Mouse (Mus musculus) liver, adult (tissue): ENCODE measurements around the gene Stat6.

Source experiments
- GATA4 ChIP-seq: IDR thresholded peaks from 2 replicates; pipeline ENCODE4 v1.6.1; 2014; ENCODE audit warnings: mild to moderate bottlenecking, low read length; ENCODE audit not compliant: insufficient replicate concordance

Stat6 gene

GRCm38 (mm10) chr10:127670185-127670584 is 27.4 kb downstream of the Stat6 start:
- no peak for TF ChIP-seq GATA4

GRCm38 (mm10) chr10:127671276-127671675 is 28.5 kb downstream of the Stat6 start:
- TF ChIP-seq GATA4 = no peak

- no peak for TF ChIP-seq GATA4
Measured at GRCm38 (mm10) chr10:127674046-127674655, 31.4 kb downstream of the Stat6 start.

GRCm38 (mm10) chr10:127674794-127675522 is 32.2 kb downstream of the Stat6 start:
- TF ChIP-seq GATA4 = no peak

- no peak for TF ChIP-seq GATA4
Measured at GRCm38 (mm10) chr10:127675859-127676398, 33.1 kb downstream of the Stat6 start.

GRCm38 (mm10) chr10:127676691-127677548 is 34.1 kb downstream of the Stat6 start:
- no peak for TF ChIP-seq GATA4

GRCm38 (mm10) chr10:127677591-127678336 is 35.0 kb downstream of the Stat6 start:
- no peak for TF ChIP-seq GATA4

GRCm38 (mm10) chr10:127679208-127679607 is 36.4 kb downstream of the Stat6 start:
- no peak for TF ChIP-seq GATA4

GRCm38 (mm10) chr10:127679881-127680280 is 37.1 kb downstream of the Stat6 start:
- TF ChIP-seq GATA4 = no peak

GRCm38 (mm10) chr10:127682886-127683285 is 40.1 kb downstream of the Stat6 start:
- TF ChIP-seq GATA4 = no peak

GRCm38 (mm10) chr10:127691053-127691452 is 48.3 kb downstream of the Stat6 start:
- no peak for TF ChIP-seq GATA4

- no peak for TF ChIP-seq GATA4
Measured at GRCm38 (mm10) chr10:127694636-127695035, 51.9 kb downstream of the Stat6 start.

GRCm38 (mm10) chr10:127695775-127696174 is 53.0 kb downstream of the Stat6 start:
- no peak for TF ChIP-seq GATA4

GRCm38 (mm10) chr10:127698966-127699365 is 56.2 kb downstream of the Stat6 start:
- no peak for TF ChIP-seq GATA4

GRCm38 (mm10) chr10:127703299-127703698 is 60.5 kb downstream of the Stat6 start:
- no peak for TF ChIP-seq GATA4
